ENCODE assay signal across 9 mouse cellular contexts in the genomic region with DNA sequence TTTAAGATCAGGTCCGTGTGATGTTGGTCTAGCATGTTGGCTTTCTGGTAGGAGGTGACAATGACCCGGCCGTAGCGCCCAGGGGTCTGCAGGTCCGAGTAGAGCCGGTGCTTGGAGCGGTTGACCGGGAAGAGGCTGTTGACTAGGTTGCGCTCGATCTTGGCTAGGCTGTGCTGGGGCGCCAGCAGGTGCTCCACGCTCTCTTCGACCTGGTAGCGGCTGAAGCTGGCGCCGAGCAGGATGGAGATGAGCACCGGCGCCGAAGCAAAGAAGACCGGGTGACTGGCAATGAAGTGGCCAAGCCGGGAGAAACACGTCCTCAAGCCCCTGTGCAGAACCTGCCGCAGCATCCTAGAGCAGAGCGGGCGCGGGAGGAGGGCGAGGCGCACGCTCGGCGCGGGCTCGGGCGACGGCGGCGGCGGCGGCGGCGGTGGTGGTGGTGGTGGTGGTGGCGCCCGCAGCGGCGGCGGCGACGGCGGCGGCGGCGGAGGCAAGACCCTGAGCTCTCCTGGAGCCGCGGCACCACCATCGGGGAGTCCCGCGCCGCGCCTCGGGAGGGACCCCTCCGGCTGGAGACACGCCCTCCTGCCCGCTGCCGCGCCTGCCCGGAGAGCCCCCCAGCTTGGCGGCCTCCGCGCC. TPM values are rescaled to one million over a fixed set of nuclear protein-coding genes. Genes with fewer than 3 reads are reported as not detected.
DNase-seq lines count a peak whose midpoint lies in the region; ATAC-seq and TF ChIP-seq lines count a peak whose summit lies in the region.
"Had no signal": no experiment of that assay in that cellular context is flagged by ENCODE, and none has a peak within 500 bp of the region (broad histone marks: within the 10 kb centered on the region; RNA-seq: fewer than 3 reads in every experiment).

No protein-coding gene starts in this region.

- no peaks in the 10 kb centered on the region for H3K36me3 ChIP-seq in testis, adult 2 months (ENCODE audit: control insufficient read depth, insufficient read depth, low read length)
- H3K36me3 ChIP-seq in hindbrain, embryonic 12.5 days, result no peaks in the 10 kb centered on the region
- H3K36me3 ChIP-seq in limb, embryonic 12.5 days, result no peaks in the 10 kb centered on the region
- H3K36me3 ChIP-seq in neural tube, embryonic 13.5 days, result no peaks in the 10 kb centered on the region

- H3K9me3 ChIP-seq in hindbrain, embryonic 12.5 days (replicated peaks), result no peaks in the 10 kb centered on the region
- H3K9me3 ChIP-seq in limb, embryonic 12.5 days, result no peaks in the 10 kb centered on the region
- H3K9me3 ChIP-seq in neural tube, embryonic 13.5 days, result no peaks in the 10 kb centered on the region

- H3K9ac ChIP-seq in hindbrain, embryonic 12.5 days, result peak overlapping the region; percentile 54
- peak overlapping the region; percentile 40; the same call in 1 of the 2 replicates for H3K9ac ChIP-seq in limb, embryonic 12.5 days (replicated peaks)
- peak overlapping the region; percentile 67 for H3K9ac ChIP-seq in neural tube, embryonic 13.5 days

- H3K27me3 ChIP-seq in testis, adult 2 months (ENCODE audit: control insufficient read depth, insufficient read depth, low read length), result no peaks in the 10 kb centered on the region
- peaks cover 42% of the 10 kb centered on the region for H3K27me3 ChIP-seq in hindbrain, embryonic 12.5 days
- H3K27me3 ChIP-seq in limb, embryonic 12.5 days, result peaks cover 54% of the 10 kb centered on the region
- peaks cover 34% of the 10 kb centered on the region for H3K27me3 ChIP-seq in neural tube, embryonic 13.5 days

- peak; percentile 62 for ATAC-seq in hindbrain, embryonic 12.5 days (ENCODE audit: low FRiP score)
- ATAC-seq in limb, embryonic 12.5 days (ENCODE audit: insufficient number of reproducible peaks, insufficient read depth, low FRiP score, low TSS enrichment, low read depth), result peak; percentile 50; the same call in 1 of the 2 replicates
- peak; percentile 70 for ATAC-seq in neural tube, embryonic 13.5 days (ENCODE audit: low read depth)

- no peak for TF ChIP-seq CTCF in testis, adult 2 months (IDR thresholded peaks at IDR 0.05; ENCODE audit: control insufficient read depth, insufficient read depth, insufficient replicate concordance, low read depth, low read length)

- no peak overlapping the region for H3K27ac ChIP-seq in testis, adult 2 months (ENCODE audit: control insufficient read depth, insufficient read depth, low read depth, low read length)
- H3K27ac ChIP-seq in hindbrain, embryonic 12.5 days, result peak overlapping the region; percentile 48
- no peak overlapping the region for H3K27ac ChIP-seq in limb, embryonic 12.5 days
- H3K27ac ChIP-seq in neural tube, embryonic 13.5 days (replicated peaks), result peak overlapping the region; percentile 56

- peaks cover 8% of the 10 kb centered on the region; the same call in 1 of the 2 replicates for H3K4me1 ChIP-seq in testis, adult 2 months (ENCODE audit: control insufficient read depth, insufficient read depth, low read length)
- H3K4me1 ChIP-seq in hindbrain, embryonic 12.5 days, result no peaks in the 10 kb centered on the region
- H3K4me1 ChIP-seq in limb, embryonic 12.5 days (replicated peaks), result no peaks in the 10 kb centered on the region; the same call in 1 of the 2 replicates
- H3K4me1 ChIP-seq in neural tube, embryonic 13.5 days (replicated peaks), result peaks cover 6% of the 10 kb centered on the region; the same call in 1 of the 2 replicates

- peak overlapping the region; percentile 69 for H3K4me3 ChIP-seq in testis, adult 2 months (ENCODE audit: control insufficient read depth, low read depth, low read length)
- H3K4me3 ChIP-seq in hindbrain, embryonic 12.5 days, result peak overlapping the region; percentile 51
- H3K4me3 ChIP-seq in limb, embryonic 12.5 days (replicated peaks), result peak overlapping the region; percentile 48
- H3K4me3 ChIP-seq in neural tube, embryonic 13.5 days, result peak overlapping the region; percentile 51
- H3K4me3 ChIP-seq: erythroblast, embryonic 14.5 days had no signal

- DNase-seq in testis, postnatal 14 days (ENCODE audit: low spot score), result no peak
- DNase-seq in cerebellum, postnatal 14 days, result peak; percentile 51 to 59
- DNase-seq in thymus, postnatal 0 days (ENCODE audit: low spot score), result no peak
- no peak for DNase-seq in spleen, adult 18-20 months

- TF ChIP-seq POLR2A in testis, adult 2 months (IDR thresholded peaks at IDR 0.05; ENCODE audit: control insufficient read depth, low read depth, low read length), result no peak

- peak overlapping the region; percentile 85 for H3K4me2 ChIP-seq in hindbrain, embryonic 12.5 days (replicated peaks)
- H3K4me2 ChIP-seq in limb, embryonic 12.5 days, result peak overlapping the region; percentile 83
- H3K4me2 ChIP-seq in neural tube, embryonic 13.5 days, result peak overlapping the region; percentile 71

- WGBS in hindbrain, embryonic 12.5 days, result 13% methylated on average over 22 of the region's 69 CpGs
- WGBS in limb, embryonic 12.5 days, result 13% methylated on average over 24 of the region's 69 CpGs
- WGBS in neural tube, embryonic 13.5 days, result 21% methylated on average over 60 of the region's 69 CpGs

RNA-seq across cellular contexts. Expression of gene Ptchd1, which starts 0.5 kb away (rescaled TPM):
- 0.14 and 0.56 TPM in 2 replicates for polyA plus RNA-seq in testis, adult 2 months (2012; rRNA removed)
- polyA plus RNA-seq in hindbrain, embryonic 12.5 days (2016; fragmentation: Nextera tagmentation; extraction: Ambion mirVana), result 4.1 and 4.5 TPM in 2 replicates
- polyA plus RNA-seq in limb, embryonic 12.5 days (2016; fragmentation: Nextera tagmentation; extraction: Ambion mirVana), result 0.63 and 0.64 TPM in 2 replicates
- 5.7 and 6.9 TPM in 2 replicates for polyA plus RNA-seq in neural tube, embryonic 13.5 days (2015; fragmentation: Nextera tagmentation; extraction: Ambion mirVana)
- 0.10 and 0.13 TPM in 2 replicates for polyA plus RNA-seq in thymus, postnatal 0 days (2015; fragmentation: Nextera tagmentation; extraction: Ambion mirVana)
- polyA plus RNA-seq: erythroblast, embryonic 14.5 days had no signal

RNA-seq across cellular contexts. Expression of gene Gm15155, which starts 1.5 kb away (rescaled TPM):
- polyA plus RNA-seq in testis, adult 2 months (2012; rRNA removed), result not detected in 2 replicates
- polyA plus RNA-seq in hindbrain, embryonic 12.5 days (2016; fragmentation: Nextera tagmentation; extraction: Ambion mirVana), result not detected in 2 replicates
- not detected in 2 replicates for polyA plus RNA-seq in limb, embryonic 12.5 days (2016; fragmentation: Nextera tagmentation; extraction: Ambion mirVana)
- 0.88 TPM in 1 of 2 replicates, not detected in the other for polyA plus RNA-seq in neural tube, embryonic 13.5 days (2015; fragmentation: Nextera tagmentation; extraction: Ambion mirVana)
- not detected in 2 replicates for polyA plus RNA-seq in thymus, postnatal 0 days (2015; fragmentation: Nextera tagmentation; extraction: Ambion mirVana)
- polyA plus RNA-seq: erythroblast, embryonic 14.5 days had no signal

Comparison
In these comparisons a context has a peak if more than half of its experiments do, and no peak if none do; other contexts are left out.
1. H3K27ac ChIP-seq: peak in hindbrain, embryonic 12.5 days (single experiment) and neural tube, embryonic 13.5 days (single experiment); none in testis, adult 2 months (single experiment) and limb, embryonic 12.5 days (single experiment).
2. DNase-seq: peak in cerebellum, postnatal 14 days (2 of 2); none in testis, postnatal 14 days (single experiment), thymus, postnatal 0 days (single experiment) and spleen, adult 18-20 months (0 of 2).
3. Peak in every context shown above with its lines, with median percentiles within 50 percentile points of each other: H3K4me3 ChIP-seq, ATAC-seq, H3K4me2 ChIP-seq and H3K9ac ChIP-seq.